Mouse (Mus musculus) hindbrain, postnatal 0 days (tissue): Measurements from ENCODE around the gene Ppp1r12b. TPM values are rescaled to one million over a fixed set of nuclear protein-coding genes. Genes with fewer than 3 reads are reported as not detected.

Source experiments
- ATAC-seq: fragments of 200-750 bp; cut with Nextera tagmentation; 2 replicates; pipeline ENCODE4 v1.8.0; 2017; ENCODE audit warnings: mild to moderate bottlenecking, moderate TSS enrichment, moderate library complexity
- DNase-seq: peaks from one replicate; pipeline ENCODE4 v3.0.0-alpha.2; 2015; ENCODE audit warnings: low spot score
- H3K27ac ChIP-seq: fragments of 300-500 bp; sonication (generic); 2 replicates; pipeline ENCODE4 v1.5.1; 2014; ENCODE audit warnings: mild to moderate bottlenecking
- H3K27me3 ChIP-seq: fragments of 300-500 bp; sonication (generic); 2 replicates; pipeline ENCODE4 v1.6.1; 2014; ENCODE audit warnings: low read length, mixed read lengths; ENCODE audit not compliant: insufficient read depth
- H3K36me3 ChIP-seq: fragments of 300-500 bp; sonication (generic); 2 replicates; pipeline ENCODE4 v1.6.1; 2014; ENCODE audit warnings: low read length, mixed read lengths; ENCODE audit not compliant: insufficient read depth
- H3K4me1 ChIP-seq: fragments of 300-500 bp; sonication (generic); 2 replicates; pipeline ENCODE4 v1.6.1; 2014; ENCODE audit warnings: antibody characterized with exemption, low read length, mixed read lengths; ENCODE audit not compliant: insufficient read depth
- H3K4me2 ChIP-seq: fragments of 300-500 bp; sonication (generic); 2 replicates; pipeline ENCODE4 v1.6.1; 2014; ENCODE audit warnings: low read depth, mild to moderate bottlenecking, low read length, moderate library complexity, mixed read lengths
- H3K4me3 ChIP-seq: fragments of 300-500 bp; sonication (generic); 2 replicates; pipeline ENCODE4 v1.5.1; 2014; ENCODE audit warnings: low read length
- H3K9ac ChIP-seq: fragments of 300-500 bp; sonication (generic); replicated peaks from 2 replicates; pipeline ENCODE4 v1.6.1; 2014; ENCODE audit warnings: mild to moderate bottlenecking, low read length, moderate library complexity, mixed read lengths
- H3K9me3 ChIP-seq: fragments of 300-500 bp; sonication (generic); 2 replicates; pipeline ENCODE4 v1.6.1; 2016; ENCODE audit warnings: low read length, mixed read lengths
- CTCF ChIP-seq: IDR thresholded peaks from 2 replicates; pipeline ENCODE4 v1.5.1; 2016; ENCODE audit warnings: antibody characterized with exemption, control low read depth, low read depth
- WGBS: fragments of 180-500 bp; shearing (Covaris S2); extraction: QIAGEN DNeasy Blood & Tissue Kit; methylation state at CpG from one replicate; pipeline ENCODE4 v1.1.7; 2014; 5-methylcytosine and 5-hydroxymethylcytosine counted together
- polyA plus RNA-seq: library from polyadenylated mRNA; unstranded; fragments of >200 nt; fragmentation: Nextera tagmentation; extraction: Ambion mirVana; gene quantifications from 2 replicates; pipeline ENCODE4 v1.2.1, GENCODE M21; 2015
- total RNA-seq: library from RNA; depleted of rRNA; stranded (reverse); fragments of >200 nt; gene quantifications from 2 replicates; pipeline ENCODE4 v1.2.3, GENCODE M21; 2014

Ppp1r12b gene
- total and polyA plus RNA-seq, 2 experiments from 2014 or later: 12.9 to 26.6 TPM

GRCm38 (mm10) chr1:134796076-134796475 is 159.7 kb downstream of the Ppp1r12b start:
- ATAC-seq: no peak
- Histone ChIP-seq H3K9me3 (no peaks in the 10 kb centered on the region), H3K4me3 (no peak overlapping the region), H3K9ac (no peak overlapping the region), H3K4me1 (no peaks in the 10 kb centered on the region), H3K36me3 (no peaks in the 10 kb centered on the region), H3K27me3 (no peaks in the 10 kb centered on the region), H3K4me2 (no peak overlapping the region), H3K27ac (no peak overlapping the region)
- no peak for TF ChIP-seq CTCF
- WGBS: 89% methylated on average over 1 of the region's 1 CpGs
- DNase-seq: no peak

DNA sequence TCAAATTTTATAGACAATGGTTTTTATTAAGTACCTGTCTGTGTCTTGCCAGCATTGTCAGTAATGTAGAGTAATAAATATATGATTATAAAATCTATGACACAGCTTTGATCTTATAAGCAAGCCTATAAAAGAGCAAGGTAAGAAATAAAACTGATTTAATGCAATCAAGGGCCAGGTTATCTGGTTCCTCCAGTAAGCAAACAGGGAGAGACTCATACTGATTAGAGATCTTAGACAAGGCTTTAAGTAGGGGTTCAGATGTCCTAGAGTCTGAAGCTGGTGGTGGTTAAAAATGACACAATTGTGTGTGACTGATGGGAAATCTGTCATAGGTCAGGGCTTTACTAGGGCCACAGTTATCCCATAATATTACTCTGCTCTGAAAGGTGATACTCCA is 164.3 kb downstream of the Ppp1r12b start:
- TF ChIP-seq CTCF: no peak
- no peaks in the 10 kb centered on the region for H3K27me3 ChIP-seq
- DNase-seq (no peak), ATAC-seq (no peak)
- no peak overlapping the region for H3K4me3 ChIP-seq
- H3K36me3 ChIP-seq: no peaks in the 10 kb centered on the region
- no peak overlapping the region for H3K27ac ChIP-seq
- H3K9me3 ChIP-seq: no peaks in the 10 kb centered on the region
- no peaks in the 10 kb centered on the region for H3K4me1 ChIP-seq
- no peak overlapping the region for H3K9ac ChIP-seq
- H3K4me2 ChIP-seq: no peak overlapping the region

GRCm38 (mm10) chr1:134790716-134791439 is 164.9 kb downstream of the Ppp1r12b start:
- Histone ChIP-seq H3K4me3 (no peak overlapping the region), H3K36me3 (no peaks in the 10 kb centered on the region), H3K4me2 (no peak overlapping the region), H3K9me3 (no peaks in the 10 kb centered on the region), H3K9ac (no peak overlapping the region), H3K27ac (no peak overlapping the region), H3K27me3 (no peaks in the 10 kb centered on the region), H3K4me1 (no peaks in the 10 kb centered on the region)
- no peak for DNase-seq
- no peak for ATAC-seq
- 91% methylated on average over 2 of the region's 2 CpGs for WGBS
- no peak for TF ChIP-seq CTCF

DNA sequence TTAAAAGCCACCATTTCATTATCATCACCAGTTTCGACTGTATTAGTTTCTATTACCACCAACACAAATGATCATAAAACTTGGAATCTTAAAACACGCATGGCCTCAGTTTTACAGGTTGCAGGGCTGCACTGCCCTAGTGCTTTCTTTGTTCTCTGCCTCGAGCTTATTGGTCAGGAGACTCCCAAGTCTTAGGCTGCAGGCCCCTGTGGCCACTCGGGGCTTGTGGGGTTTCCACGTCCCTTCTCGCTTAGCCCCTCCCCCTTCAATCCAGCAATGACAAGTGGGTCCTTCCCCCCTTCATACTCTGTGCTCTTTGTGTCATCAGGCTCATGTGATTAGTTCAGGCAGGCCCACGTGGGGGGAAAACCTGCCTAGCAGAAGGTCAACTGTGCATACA is 167.6 kb downstream of the Ppp1r12b start:
- ATAC-seq: no peak
- WGBS: 51% methylated on average over 7 of the region's 7 CpGs
- H3K9ac ChIP-seq: no peak overlapping the region

GRCm38 (mm10) chr1:134784911-134785310 is 170.8 kb downstream of the Ppp1r12b start:
- H3K27ac ChIP-seq: no peak overlapping the region
- WGBS: 81% methylated on average over 1 of the region's 1 CpGs

More for the DNA sequence above, 167.6 kb downstream of the Ppp1r12b start:
- no peaks in the 10 kb centered on the region for H3K27me3 ChIP-seq
- no peaks in the 10 kb centered on the region for H3K36me3 ChIP-seq
- H3K4me3 ChIP-seq: no peak overlapping the region
- no peak overlapping the region for H3K4me2 ChIP-seq
- DNase-seq: no peak
- no peak for TF ChIP-seq CTCF
- H3K9me3 ChIP-seq: no peaks in the 10 kb centered on the region
- no peaks in the 10 kb centered on the region for H3K4me1 ChIP-seq
- H3K27ac ChIP-seq: no peak overlapping the region

DNA sequence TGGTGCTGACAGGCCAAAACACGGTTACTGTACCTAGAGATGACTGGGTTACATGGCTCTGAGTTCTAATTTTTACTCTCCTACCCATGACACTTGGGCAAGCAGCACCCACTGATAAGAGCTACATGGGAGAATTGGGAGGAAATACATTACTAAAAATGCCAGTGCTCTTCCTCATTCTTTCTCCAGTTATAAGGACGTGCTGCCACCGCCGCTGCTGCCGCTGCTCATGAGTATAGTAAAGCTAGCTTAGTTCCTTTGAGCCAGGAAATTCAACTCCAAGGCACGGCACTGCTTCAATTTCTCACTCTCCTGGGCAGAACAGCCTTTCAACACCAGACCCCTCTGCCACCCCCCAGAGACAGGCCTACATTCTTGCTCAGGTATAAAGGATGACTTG is 171.3 kb downstream of the Ppp1r12b start:
- 68% methylated on average over 6 of the region's 6 CpGs for WGBS
- ATAC-seq: no peak

More at GRCm38 (mm10) chr1:134784911-134785310, 170.8 kb downstream of the Ppp1r12b start:
- no peaks in the 10 kb centered on the region for H3K36me3 ChIP-seq
- no peak overlapping the region for H3K4me2 ChIP-seq
- H3K27me3 ChIP-seq: no peaks in the 10 kb centered on the region
- H3K4me3 ChIP-seq: no peak overlapping the region
- ATAC-seq: no peak
- no peaks in the 10 kb centered on the region for H3K9me3 ChIP-seq
- no peak for DNase-seq
- H3K4me1 ChIP-seq: no peaks in the 10 kb centered on the region
- TF ChIP-seq CTCF: no peak
- no peak overlapping the region for H3K9ac ChIP-seq

DNA sequence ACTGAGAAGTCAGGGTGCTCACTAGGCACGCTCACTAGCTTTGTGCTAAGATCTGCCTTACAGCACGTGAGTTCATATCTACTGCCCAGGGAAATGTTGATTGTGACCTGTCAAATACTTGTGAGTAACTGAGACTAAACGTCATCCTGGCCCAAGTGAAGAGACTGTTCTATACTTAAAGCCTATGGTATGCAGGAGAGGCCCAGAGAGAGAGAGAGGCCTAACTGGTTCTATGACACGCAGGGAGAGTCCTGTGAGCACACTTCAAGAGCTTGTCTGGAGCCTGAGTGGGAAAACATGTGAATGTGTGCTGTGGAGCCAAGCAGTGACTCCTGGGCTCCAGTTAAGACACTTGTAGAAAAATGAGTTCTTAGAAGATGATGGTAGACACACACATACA is 171.8 kb downstream of the Ppp1r12b start:
- no peaks in the 10 kb centered on the region for H3K36me3 ChIP-seq

More for the DNA sequence above, 171.3 kb downstream of the Ppp1r12b start:
- no peak overlapping the region for H3K4me2 ChIP-seq
- no peak overlapping the region for H3K4me3 ChIP-seq
- H3K27me3 ChIP-seq: no peaks in the 10 kb centered on the region
- H3K9ac ChIP-seq: no peak overlapping the region
- no peak overlapping the region for H3K27ac ChIP-seq
- TF ChIP-seq CTCF: no peak
- no peak for DNase-seq
- H3K36me3 ChIP-seq: no peaks in the 10 kb centered on the region
- H3K9me3 ChIP-seq: no peaks in the 10 kb centered on the region
- H3K4me1 ChIP-seq: no peaks in the 10 kb centered on the region

More for the DNA sequence above, 171.8 kb downstream of the Ppp1r12b start:
- Histone ChIP-seq H3K9me3 (no peaks in the 10 kb centered on the region), H3K4me2 (no peak overlapping the region), H3K4me3 (no peak overlapping the region), H3K27me3 (no peaks in the 10 kb centered on the region), H3K4me1 (no peaks in the 10 kb centered on the region), H3K9ac (no peak overlapping the region), H3K27ac (no peak overlapping the region)
- DNase-seq: no peak
- WGBS: 83% methylated on average over 4 of the region's 4 CpGs
- TF ChIP-seq CTCF: no peak
- ATAC-seq: no peak
